Mouse (Mus musculus) ovary, adult 10 weeks (tissue): ENCODE results near the gene Ndufs8. TPM values are rescaled to one million over a fixed set of nuclear protein-coding genes. Genes with fewer than 3 reads are reported as not detected.

Experiments used
- polyA plus RNA-seq: library from polyadenylated mRNA; stranded (reverse); fragments of 350-450 nt; fragmentation: Illumina TruSeq; extraction: RNeasy Lipid Tissue Mini Kit (QIAGEN cat#74804); gene quantifications from one replicate; pipeline ENCODE4 v1.2.3, GENCODE M21; 2014

Ndufs8 gene
- 1.3 TPM for polyA plus RNA-seq

DNA sequence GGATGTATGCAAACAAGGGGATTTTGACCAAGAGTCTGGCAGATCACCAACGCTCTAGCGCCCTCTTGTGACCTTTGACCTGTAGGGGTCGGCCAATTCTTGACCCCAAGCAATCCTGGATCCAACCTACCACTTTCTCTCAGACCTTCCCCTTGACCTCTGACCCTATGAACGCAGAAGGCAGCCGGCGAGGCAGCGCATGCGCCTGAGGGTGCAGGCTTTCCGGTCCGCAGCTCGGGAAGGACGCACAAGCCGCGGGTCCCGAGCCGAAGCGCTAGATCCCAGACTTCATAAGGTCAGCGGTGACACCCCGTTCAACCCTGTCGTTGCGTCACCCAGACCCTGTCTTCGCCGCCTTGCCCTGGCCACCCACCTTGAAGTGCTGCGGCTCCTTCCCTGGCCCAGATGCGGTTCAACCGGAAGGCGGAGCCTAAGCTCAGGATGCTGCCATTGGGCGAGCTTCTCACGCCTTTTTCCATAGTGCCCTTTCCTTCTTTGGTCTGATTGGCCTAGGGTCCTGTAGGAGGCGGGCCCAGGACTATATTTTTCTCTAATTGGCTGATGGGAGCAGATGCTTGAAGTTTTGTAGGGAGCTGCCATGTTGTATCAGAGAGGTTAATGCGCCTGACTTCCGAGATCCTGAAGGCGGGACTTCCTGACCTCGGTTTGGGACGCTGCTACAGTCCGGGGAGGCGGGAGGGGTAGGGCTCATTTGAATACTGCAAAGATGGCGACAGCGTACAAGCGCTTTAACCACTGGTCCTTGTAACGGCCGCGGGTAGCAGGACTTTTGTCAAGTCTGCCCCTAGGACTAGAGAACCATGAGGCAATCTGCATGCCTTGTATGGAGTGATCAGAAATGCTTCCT lies at the start of gene Ndufs8:
Gene Ndufs8, minus strand, starts transcription at position 438 of the 868 bp plus-strand sequence.

DNA sequence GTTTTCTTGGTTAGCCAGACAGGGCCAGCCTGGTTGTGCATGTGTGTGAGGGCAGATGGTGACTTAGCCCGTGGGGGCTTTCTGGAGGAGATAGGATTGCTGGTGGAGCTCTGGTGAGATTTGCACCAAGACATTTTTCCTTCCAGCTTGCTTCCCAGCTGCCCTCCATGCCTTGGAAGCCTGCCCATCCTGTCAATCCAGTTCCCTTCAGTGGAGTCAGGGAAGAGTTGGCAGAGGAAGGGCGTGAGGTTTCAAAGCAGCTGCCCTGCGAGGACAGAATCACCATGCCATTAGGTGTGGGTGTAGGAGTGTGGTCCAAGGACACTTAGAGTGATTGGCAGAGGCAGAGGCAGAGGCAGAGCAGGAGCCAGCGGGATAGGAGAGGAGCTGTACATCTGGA lies 45.9 kb upstream of the Ndufs8 start, which contains the start of gene Aldh3b3:
Gene Aldh3b3, plus strand, starts transcription at position 176 of the 400 bp plus-strand sequence.

DNA sequence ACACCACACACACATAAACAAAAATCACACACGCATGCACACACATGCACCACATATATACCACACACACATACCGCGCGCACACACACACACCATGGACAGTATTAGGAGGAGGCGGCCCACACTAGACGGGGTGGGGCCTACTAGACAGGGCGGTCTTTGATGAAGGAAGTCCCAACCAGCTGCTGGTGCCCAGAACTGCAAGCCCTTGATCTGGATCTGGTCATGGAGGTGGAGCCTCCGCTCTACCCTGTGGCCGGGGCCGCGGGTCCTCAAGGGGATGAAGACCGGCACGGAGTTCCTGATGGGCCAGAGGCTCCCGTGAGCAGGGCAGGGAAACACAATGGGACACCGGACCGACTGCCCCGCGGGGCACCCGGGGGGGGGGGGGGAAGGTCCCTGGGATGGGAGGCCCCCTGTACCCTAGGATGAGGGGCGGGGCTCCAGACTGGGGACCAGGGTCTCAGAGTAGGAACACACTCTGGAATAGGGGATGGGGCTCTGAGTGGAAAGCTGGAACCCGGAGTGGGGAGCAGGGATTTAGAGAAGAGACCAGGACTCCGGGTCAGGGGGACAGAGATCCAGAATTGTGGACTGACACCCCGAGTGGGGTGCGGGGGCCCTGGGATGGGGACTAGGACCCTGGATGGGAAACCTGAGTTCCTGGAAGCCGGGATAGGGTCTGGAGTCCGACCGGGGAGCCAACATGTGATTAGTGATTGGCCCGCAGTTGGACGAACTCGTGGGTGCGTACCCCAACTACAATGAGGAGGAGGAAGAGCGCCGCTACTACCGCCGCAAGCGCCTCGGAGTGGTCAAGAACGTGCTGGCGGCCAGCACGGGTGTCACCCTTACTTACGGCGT lies 22.7 kb upstream of the Ndufs8 start, which contains the start of gene Unc93b1:
Gene Unc93b1, plus strand, starts transcription at position 155 of the 864 bp plus-strand sequence.

DNA sequence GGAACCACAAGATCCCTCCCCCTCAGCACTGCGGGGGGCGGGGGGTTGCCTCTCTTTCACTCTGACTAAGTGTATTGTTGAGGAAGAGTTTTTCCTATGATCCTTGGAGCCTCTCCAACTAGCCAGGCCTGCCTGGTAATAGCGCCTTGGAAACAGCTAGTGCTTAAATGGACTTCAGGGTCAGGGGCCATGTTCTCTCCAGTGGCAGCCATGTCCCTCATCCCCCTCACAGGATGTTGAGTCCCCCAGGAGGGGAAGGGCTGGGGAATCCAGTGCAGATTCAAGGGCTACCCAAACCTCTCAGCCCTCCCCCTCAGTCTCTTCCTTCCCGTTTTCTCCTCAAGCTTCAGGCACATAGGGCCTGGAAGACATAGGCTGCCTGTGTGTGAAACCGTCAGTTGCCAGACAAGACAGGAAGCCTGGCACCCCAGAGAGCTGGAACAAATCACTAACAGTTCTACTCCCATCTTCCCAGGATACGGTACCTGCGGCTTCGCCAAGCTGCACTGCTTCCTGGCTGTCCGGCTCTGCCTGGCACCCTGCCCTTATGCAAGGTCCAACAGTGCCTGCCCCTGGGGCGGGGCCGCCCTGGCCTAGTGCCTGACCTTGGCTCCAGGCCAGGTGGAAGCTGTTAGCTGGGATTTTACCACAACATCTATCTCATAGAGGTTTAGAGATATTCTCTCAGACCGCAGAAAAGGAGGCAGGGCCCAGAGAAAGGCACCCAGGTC lies 16.8 kb upstream of the Ndufs8 start, which contains the start of gene Aldh3b1:
Gene Aldh3b1, minus strand, starts transcription at position 598 of the 731 bp plus-strand sequence.

DNA sequence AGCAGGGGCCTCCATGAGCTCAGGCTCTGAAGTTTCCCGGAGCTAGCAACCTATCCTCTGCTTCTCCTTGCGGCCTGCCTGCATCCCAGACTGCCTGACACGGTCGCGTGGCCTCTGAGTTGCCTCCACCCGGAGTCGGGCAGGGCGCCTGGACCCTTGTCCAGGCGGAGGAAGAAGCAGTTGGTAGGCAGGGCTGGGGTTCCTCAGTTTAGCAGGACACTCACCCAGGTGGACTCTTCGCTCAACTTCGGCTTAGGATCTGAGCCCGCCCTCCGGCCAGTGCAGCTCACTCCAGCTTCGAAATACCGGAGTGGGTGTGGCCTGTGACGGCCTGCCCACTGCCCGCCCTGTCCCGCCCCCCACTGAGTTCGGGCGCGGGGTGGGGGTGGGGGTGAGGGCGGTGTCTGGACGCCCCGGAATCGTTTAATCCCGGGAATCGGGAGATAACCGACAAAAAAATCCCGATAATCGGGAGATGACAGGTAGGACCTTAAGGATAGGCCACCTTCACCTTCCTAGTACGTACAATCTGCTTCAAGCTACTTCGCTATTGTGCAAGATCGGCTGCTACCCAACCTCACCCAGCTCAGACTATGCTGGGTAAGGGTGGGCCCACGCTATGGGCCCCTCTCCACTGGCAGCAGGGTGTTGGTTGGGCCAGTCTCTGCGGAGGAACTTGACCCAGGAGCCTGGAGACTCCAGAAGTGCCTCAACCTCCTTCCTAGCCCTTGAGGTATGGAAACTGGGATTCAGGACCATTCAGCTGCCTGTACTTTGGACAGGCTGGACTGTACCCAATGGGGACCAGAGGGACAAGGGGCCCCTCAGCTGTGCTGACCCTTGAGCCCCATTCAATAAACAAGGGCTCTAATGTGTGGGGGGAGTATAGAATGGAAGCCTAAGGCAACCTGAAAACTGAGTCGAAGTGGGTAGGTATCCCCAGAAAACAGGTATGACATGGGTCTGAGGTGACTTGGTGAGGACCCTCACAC lies 5.5 kb downstream of the Ndufs8 start, which contains the start of gene Tcirg1:
Gene Tcirg1, minus strand, starts transcription at position 339 of the 992 bp plus-strand sequence.

Other genes starting within 250 kb of the Ndufs8 start
- 0.54 TPM for gene Lrp5, start 226.2 kb downstream of the Ndufs8 start, polyA plus RNA-seq
- 5.5 TPM for gene 1810055G02Rik, start 204.5 kb downstream of the Ndufs8 start, polyA plus RNA-seq
- gene Kmt5b, start 145.4 kb downstream of the Ndufs8 start, polyA plus RNA-seq: 263 TPM
- 102 TPM for gene Chka, start 61.0 kb downstream of the Ndufs8 start, polyA plus RNA-seq
- 2.5 TPM for gene Tcirg1, start 5.6 kb downstream of the Ndufs8 start, polyA plus RNA-seq
- 1.7 TPM for gene Aldh3b1, start 17.0 kb upstream of the Ndufs8 start, polyA plus RNA-seq
- 0.51 TPM for gene Unc93b1, start 22.4 kb upstream of the Ndufs8 start, polyA plus RNA-seq
- gene Aldh3b3, start 45.9 kb upstream of the Ndufs8 start, polyA plus RNA-seq: not detected
- gene Aldh3b2, start 59.6 kb upstream of the Ndufs8 start, polyA plus RNA-seq: not detected
- 1.3 TPM for gene Acy3, start 73.8 kb upstream of the Ndufs8 start, polyA plus RNA-seq
- gene Tbx10, start 80.0 kb upstream of the Ndufs8 start, polyA plus RNA-seq: not detected
- gene Nudt8, start 87.8 kb upstream of the Ndufs8 start, polyA plus RNA-seq: not detected
- not detected for gene Gm49405, start 87.9 kb upstream of the Ndufs8 start, polyA plus RNA-seq
- not detected for gene Doc2g, start 90.5 kb upstream of the Ndufs8 start, polyA plus RNA-seq
- gene Ndufv1, start 100.0 kb upstream of the Ndufs8 start, polyA plus RNA-seq: 2.2 TPM
- gene Gstp1, start 125.2 kb upstream of the Ndufs8 start, polyA plus RNA-seq: 13.3 TPM
- gene Gstp2, start 133.2 kb upstream of the Ndufs8 start, polyA plus RNA-seq: 5.3 TPM
- gene Gstp3, start 146.8 kb upstream of the Ndufs8 start, polyA plus RNA-seq: not detected
- gene Cabp2, start 168.8 kb upstream of the Ndufs8 start, polyA plus RNA-seq: not detected
- not detected for gene Cdk2ap2, start 184.4 kb upstream of the Ndufs8 start, polyA plus RNA-seq
- gene Pitpnm1, start 187.2 kb upstream of the Ndufs8 start, polyA plus RNA-seq: 0.37 TPM
- gene Aip, start 213.1 kb upstream of the Ndufs8 start, polyA plus RNA-seq: 1.00 TPM
- gene Gpr152, start 227.0 kb upstream of the Ndufs8 start, polyA plus RNA-seq: not detected
- gene Cabp4, start 231.3 kb upstream of the Ndufs8 start, polyA plus RNA-seq: not detected
- gene Coro1b, start 235.8 kb upstream of the Ndufs8 start, polyA plus RNA-seq: 12.7 TPM
- gene Ptprcap, start 240.8 kb upstream of the Ndufs8 start, polyA plus RNA-seq: 1.6 TPM